Mouse (Mus musculus) megakaryocyte, embryonic 14.5 days (primary cell): Measurements from ENCODE around the gene Pam16.

ENCODE experiments used
- FLI1 ChIP-seq: IDR thresholded peaks from 2 replicates; pipeline ENCODE4 v1.6.1; 2012; ENCODE audit warnings: low read length, inconsistent platforms, mixed read lengths
- GATA1 ChIP-seq: IDR thresholded peaks from 3 replicates; pipeline ENCODE4 v1.6.1; 2012; ENCODE audit warnings: mixed read lengths, low read length, inconsistent platforms, borderline replicate concordance

DNA sequence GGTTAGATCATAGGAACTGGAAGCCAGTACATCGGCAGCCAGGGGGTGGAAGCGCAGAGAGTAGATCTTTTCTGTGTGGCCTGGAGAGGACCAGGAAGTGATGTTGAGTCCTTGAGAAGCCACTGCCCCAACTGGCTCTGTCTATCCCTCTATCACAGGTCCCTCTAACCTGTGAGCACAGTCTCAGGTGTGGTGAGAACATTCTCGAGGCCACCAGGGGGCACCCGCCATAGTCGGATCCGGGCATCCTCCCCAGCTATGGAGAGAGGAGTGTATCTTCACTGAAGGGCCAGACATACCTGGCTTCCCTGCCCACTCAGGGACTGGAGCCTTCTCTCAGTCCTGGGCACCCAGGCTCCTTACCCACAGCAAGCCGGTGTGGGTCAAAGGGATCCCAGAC is 7.3 kb upstream of the Pam16 start:
- no peak for TF ChIP-seq FLI1
- no peak for TF ChIP-seq GATA1
